Mouse (Mus musculus): ENCODE measurements around the gene Ankmy2. TPM values are rescaled to one million over a fixed set of nuclear protein-coding genes. Genes with fewer than 3 reads are reported as not detected.

Gene Ankmy2
- polyA plus RNA-seq, 1 experiment from 2014 or later, result 20.1 TPM

DNA sequence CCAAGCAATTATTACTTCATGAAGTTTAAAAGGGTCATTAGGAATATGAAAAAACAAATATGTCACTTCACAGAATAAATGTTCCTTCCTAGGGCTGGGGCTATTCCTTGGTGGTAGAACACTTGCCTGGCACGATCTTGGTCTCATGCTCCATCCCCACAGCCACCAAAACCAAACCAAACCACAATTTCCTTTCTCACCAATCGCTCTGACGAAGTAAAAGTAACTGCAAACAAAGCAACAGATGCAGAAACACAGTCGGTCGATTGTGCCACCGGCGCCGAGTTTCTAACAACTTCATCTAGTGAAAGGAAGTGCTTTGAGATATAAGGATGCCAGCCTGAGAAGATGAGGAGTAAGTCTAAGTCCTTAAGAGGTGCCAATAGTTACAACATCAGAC lies 20.6 kb upstream of the Ankmy2 start:
- WGBS, result 94% methylated on average over 8 of the region's 8 CpGs
- H3K27me3 ChIP-seq (ENCODE audit: low read depth, poor library complexity, severe bottlenecking), result no peaks in the 10 kb centered on the region
- DNase-seq (ENCODE audit: low spot score), result no peak
- no peaks in the 10 kb centered on the region for H3K9me3 ChIP-seq (replicated peaks)
- peaks cover 76% of the 10 kb centered on the region for H3K36me3 ChIP-seq
- no peak overlapping the region for H3K4me3 ChIP-seq
- H3K27ac ChIP-seq, result no peak overlapping the region
- H3K4me1 ChIP-seq, result no peaks in the 10 kb centered on the region

DNA sequence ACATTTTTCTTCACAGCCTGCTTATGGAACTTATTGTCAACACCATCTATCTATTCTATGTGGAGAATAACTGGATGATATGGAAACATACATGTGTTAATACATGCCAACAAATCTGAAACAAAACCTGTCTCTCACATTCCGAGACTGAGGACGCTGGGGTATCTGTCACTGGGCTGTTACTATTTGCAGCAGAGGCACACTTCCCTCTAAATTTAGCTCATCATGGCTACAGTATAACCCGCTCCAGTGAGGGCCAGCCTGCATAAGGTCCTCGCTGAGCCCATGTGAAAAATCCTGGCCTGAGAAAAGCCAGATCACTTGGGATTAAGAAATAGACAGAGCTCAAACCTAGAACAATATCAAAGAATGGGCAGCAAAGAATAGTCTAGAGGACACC lies 19.7 kb upstream of the Ankmy2 start:
- no peak for DNase-seq (ENCODE audit: low spot score)
- WGBS, result 96% methylated on average over 4 of the region's 4 CpGs
- H3K36me3 ChIP-seq, result peaks cover 67% of the 10 kb centered on the region
- H3K27ac ChIP-seq, result no peak overlapping the region
- no peak overlapping the region for H3K4me3 ChIP-seq
- H3K9me3 ChIP-seq (replicated peaks), result no peaks in the 10 kb centered on the region
- no peaks in the 10 kb centered on the region for H3K4me1 ChIP-seq
- H3K27me3 ChIP-seq (ENCODE audit: low read depth, poor library complexity, severe bottlenecking), result no peaks in the 10 kb centered on the region

DNA sequence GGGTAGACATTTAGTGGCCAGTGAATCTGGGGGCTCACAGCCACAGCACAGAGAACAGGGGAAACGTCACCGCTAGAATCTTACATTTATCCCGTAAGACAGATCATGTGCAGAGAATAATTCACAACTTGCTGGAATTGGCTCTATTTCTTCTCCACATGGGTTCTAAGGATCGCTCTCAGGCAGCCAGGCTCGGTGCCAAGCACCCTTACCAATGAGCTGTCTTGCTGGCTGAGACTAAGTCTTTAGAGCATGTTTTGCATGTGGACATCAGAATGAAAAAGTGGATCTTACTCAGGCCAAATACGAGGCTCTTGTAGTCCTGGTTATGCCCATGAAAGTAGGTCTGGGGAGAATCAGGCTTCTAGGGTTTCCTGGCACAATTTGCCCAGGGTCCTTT lies 16.5 kb upstream of the Ankmy2 start:
- Histone ChIP-seq H3K4me3 (no peak overlapping the region), H3K4me1 (no peaks in the 10 kb centered on the region), H3K27ac (no peak overlapping the region), H3K9me3 (replicated peaks) (no peaks in the 10 kb centered on the region), H3K36me3 (peaks cover 44% of the 10 kb centered on the region), H3K27me3 (ENCODE audit: low read depth, poor library complexity, severe bottlenecking) (no peaks in the 10 kb centered on the region)
- 94% methylated on average over 6 of the region's 6 CpGs for WGBS
- no peak for DNase-seq (ENCODE audit: low spot score)

DNA sequence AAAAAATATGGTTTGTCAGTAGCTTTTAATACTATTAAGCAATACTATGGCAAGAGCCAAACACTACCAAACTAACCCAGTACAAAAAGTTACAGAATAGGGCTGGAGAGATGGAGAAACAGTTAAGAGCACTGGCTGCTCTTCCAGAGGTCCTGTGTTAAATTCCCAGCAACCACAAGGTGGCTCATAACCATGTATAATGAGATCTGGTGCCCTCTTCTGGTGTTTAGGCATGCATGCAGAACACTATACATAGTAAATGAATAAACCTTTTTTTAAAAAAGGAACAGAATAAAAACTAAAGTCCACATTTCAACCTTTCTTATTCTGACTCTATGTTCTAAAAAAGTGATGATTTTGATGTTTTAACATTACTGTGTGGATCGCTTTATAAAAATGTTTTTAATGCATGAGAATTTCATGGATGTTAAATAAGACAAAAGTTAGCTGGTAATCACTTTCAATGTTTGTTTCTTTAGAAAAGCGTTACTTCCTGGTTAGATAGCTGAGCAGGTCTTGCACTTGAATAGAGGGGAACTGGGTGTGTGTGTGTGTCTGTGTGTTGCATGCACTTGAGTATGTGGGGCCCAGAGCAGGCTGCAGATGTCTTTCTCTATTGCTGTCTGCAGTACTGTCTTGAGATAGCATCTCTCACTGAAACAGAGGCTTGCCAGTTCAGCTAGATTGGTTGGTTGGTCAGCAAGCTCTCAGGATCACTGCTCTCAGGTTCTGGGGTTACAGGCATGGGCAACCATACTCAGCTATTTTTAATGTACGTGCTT lies 10.5 kb upstream of the Ankmy2 start:
- Histone ChIP-seq H3K27me3 (ENCODE audit: low read depth, poor library complexity, severe bottlenecking) (no peaks in the 10 kb centered on the region), H3K36me3 (peaks cover 22% of the 10 kb centered on the region), H3K9me3 (replicated peaks) (no peaks in the 10 kb centered on the region), H3K4me1 (no peaks in the 10 kb centered on the region), H3K27ac (no peak overlapping the region), H3K4me3 (no peak overlapping the region)
- no peak for DNase-seq (ENCODE audit: low spot score)
- WGBS, result 97% methylated on average over 3 of the region's 3 CpGs

DNA sequence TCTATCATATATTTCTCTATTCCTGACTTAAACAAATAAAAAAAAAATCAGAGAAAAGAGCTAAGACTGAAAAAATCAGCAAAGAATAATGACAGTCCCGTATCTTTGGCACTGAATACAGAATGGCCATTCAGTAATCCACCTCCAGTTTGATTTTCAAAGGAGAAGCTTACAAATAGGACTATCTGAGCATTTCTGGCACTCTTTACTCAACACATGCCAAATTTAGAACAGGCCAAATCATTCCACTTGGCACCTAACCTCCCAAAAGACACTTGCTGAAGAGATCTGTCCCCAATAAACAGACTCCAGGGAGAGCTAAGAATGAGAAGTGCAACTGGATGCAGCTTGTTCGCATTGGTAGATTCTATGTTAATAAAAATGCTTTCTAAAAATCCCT lies 6.6 kb upstream of the Ankmy2 start:
- DNase-seq (ENCODE audit: low spot score), result no peak
- Histone ChIP-seq H3K27me3 (ENCODE audit: low read depth, poor library complexity, severe bottlenecking) (no peaks in the 10 kb centered on the region), H3K4me3 (no peak overlapping the region), H3K27ac (no peak overlapping the region), H3K9me3 (replicated peaks) (no peaks in the 10 kb centered on the region), H3K36me3 (peaks cover 26% of the 10 kb centered on the region), H3K4me1 (peaks cover 9% of the 10 kb centered on the region)
- 95% methylated on average over 2 of the region's 2 CpGs for WGBS

DNA sequence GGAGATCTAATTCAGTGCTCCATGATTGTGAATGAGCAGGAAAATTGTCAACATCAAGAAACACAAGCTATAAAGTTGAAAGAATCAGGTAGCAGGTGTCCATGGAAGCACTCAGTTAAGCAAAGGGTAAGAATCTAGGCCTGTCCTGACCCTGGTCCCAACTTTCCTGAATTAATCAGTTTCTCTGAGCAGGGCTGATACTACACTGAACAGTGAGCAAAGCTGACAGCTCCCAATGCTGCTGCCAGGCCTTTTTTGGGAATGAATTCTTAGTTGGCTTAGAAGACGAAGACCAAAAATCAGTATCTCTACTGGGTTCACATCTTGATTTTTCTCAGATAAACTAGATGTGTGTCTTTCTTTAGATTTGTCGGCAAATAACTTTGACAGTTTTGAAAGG lies 6.2 kb upstream of the Ankmy2 start:
- Histone ChIP-seq H3K9me3 (replicated peaks) (no peaks in the 10 kb centered on the region), H3K4me1 (peaks cover 12% of the 10 kb centered on the region), H3K27ac (no peak overlapping the region), H3K27me3 (ENCODE audit: low read depth, poor library complexity, severe bottlenecking) (no peaks in the 10 kb centered on the region), H3K4me3 (no peak overlapping the region), H3K36me3 (peaks cover 23% of the 10 kb centered on the region)
- no peak for DNase-seq (ENCODE audit: low spot score)
- WGBS, result 96% methylated on average over 2 of the region's 2 CpGs

DNA sequence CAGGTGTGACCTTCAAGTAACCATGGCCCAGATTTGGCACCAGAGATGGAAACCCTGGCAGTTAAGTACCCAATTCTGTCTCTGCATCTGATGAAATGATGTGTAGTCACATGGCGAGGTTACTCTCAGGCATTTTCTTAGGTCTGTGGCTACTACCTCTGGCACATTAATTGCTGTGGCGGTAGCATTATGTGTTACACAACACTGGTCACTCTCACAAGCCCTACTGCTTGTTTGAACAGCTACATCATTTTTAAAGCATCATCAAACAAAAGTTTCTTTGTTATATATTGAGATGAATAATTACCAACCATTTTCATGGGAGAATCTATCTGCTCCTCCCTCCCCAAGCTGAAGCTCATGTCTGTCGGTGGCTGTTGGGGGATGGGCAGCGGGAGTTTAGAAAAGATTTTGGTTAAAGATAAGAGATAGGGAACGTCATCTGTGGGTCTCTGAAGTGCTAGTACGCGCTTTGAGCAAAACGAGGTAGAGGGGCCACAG lies 1.7 kb upstream of the Ankmy2 start:
- H3K4me3 ChIP-seq, result peak overlapping the region; percentile 85
- peaks cover 10% of the 10 kb centered on the region; the same call in 1 of the 2 replicates for H3K36me3 ChIP-seq
- H3K27me3 ChIP-seq (ENCODE audit: low read depth, poor library complexity, severe bottlenecking), result no peaks in the 10 kb centered on the region
- H3K9me3 ChIP-seq (replicated peaks), result no peaks in the 10 kb centered on the region
- no peak for DNase-seq (ENCODE audit: low spot score)
- WGBS, result 15% methylated on average over 8 of the region's 8 CpGs
- H3K27ac ChIP-seq, result peak overlapping the region; percentile 97; the same call in 1 of the 2 replicates
- peaks cover 23% of the 10 kb centered on the region for H3K4me1 ChIP-seq

DNA sequence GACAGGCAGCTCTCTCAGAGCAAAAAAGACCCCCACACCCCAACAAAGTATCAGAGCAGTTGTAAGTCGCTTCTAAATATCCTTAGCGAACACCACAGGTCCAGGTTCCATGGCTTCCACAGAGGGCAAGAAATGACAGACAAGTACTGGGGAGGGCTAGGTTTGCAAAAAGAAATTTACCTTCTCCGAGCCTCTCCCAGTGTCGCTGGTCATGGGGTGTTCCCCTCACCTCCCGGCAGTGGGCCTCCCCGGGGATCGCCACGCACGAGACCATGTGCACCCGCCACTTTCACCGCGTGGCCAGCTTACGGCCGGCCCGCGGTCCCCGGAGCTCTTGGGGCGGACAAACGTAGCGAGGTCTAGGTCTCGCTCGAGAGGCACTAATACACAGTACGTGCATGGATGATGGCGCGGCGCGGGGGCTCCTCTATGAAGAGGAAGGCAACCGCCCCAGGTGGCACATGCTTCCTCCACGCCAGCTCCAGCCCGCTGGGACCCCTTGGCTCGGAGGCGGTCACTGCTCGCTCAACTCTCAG lies 745 bp upstream of the Ankmy2 start:
- Histone ChIP-seq H3K9me3 (replicated peaks) (no peaks in the 10 kb centered on the region), H3K27ac (peak overlapping the region; percentile 97)
- under 1% methylated on average over 33 of the region's 33 CpGs for WGBS

DNA sequence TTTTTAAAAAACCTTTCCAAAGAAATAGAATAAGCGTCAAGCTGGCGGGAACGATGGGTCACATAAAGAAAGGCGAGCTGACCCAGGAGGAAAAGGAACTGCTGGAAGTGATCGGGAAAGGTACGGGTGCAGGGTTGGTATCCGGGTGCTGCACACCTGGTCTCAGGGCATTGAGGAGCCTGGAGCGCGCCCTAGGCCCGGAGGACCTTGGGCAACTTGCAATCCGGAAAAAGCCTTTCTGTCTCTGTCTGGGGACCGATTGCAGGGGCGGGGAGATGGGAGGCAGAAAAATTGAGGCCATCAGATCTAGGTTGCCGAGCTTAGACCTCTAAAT lies 357 bp downstream of the Ankmy2 start:
- DNase-seq (ENCODE audit: low spot score), result no peak
- no peaks in the 10 kb centered on the region for H3K9me3 ChIP-seq (replicated peaks)
- WGBS, result under 1% methylated on average over 14 of the region's 14 CpGs
- H3K27me3 ChIP-seq (ENCODE audit: low read depth, poor library complexity, severe bottlenecking), result no peaks in the 10 kb centered on the region
- H3K36me3 ChIP-seq, result peaks cover 10% of the 10 kb centered on the region; the same call in 1 of the 2 replicates
- H3K4me1 ChIP-seq, result peaks cover 23% of the 10 kb centered on the region
- peak overlapping the region; percentile 97 for H3K27ac ChIP-seq
- peak overlapping the region; percentile 85 for H3K4me3 ChIP-seq

More for the DNA sequence above, 745 bp upstream of the Ankmy2 start:
- H3K36me3 ChIP-seq, result peaks cover 10% of the 10 kb centered on the region; the same call in 1 of the 2 replicates
- no peaks in the 10 kb centered on the region for H3K27me3 ChIP-seq (ENCODE audit: low read depth, poor library complexity, severe bottlenecking)
- H3K4me1 ChIP-seq, result peaks cover 23% of the 10 kb centered on the region
- H3K4me3 ChIP-seq, result peak overlapping the region; percentile 85
- no peak for DNase-seq (ENCODE audit: low spot score)

DNA sequence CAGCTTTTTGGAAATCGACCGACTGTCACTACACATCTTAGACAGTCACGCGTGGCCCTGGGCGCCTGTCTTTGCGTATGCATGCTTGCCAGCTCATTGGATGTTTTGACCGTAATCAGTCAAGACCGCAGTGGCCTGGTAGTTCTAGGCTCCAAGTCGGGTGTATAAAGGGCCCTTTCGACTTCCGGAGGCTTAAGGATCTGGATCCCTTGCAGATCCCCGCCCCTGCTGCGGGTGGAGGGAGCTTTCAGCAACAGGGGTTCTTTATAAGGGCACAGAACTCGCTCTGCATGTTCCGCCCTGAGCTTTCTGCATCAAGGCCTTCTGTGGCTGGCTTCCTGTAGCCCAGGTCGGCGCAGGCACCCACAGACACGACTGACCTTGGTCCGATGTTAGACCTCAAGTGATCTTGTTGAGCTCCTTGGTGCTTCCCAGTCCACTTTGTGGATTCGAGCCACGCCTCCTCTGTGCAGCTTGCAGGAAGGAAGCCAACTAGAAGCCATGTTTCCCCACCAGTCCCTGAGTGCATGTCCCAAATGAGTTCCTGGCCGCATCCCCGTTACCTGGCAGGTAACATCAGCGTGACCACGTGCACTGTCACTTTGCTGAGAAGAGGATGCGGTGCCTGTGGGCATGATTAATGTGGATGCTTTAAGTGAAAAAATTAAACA lies 859 bp downstream of the Ankmy2 start, which contains the start of gene Bzw2:
Bzw2 (minus strand) TSS at position 443 of the 671 bp plus-strand sequence.
- Histone ChIP-seq H3K4me1 (peaks cover 23% of the 10 kb centered on the region), H3K36me3 (peaks cover 10% of the 10 kb centered on the region; the same call in 1 of the 2 replicates), H3K27me3 (ENCODE audit: low read depth, poor library complexity, severe bottlenecking) (no peaks in the 10 kb centered on the region), H3K27ac (peak within 1 kb of the TSS; percentile 97), H3K4me3 (peak within 1 kb of the TSS; percentile 85), H3K9me3 (replicated peaks) (no peaks in the 10 kb centered on the region)
- DNase-seq (ENCODE audit: low spot score), result peak; percentile 77
- 4% methylated on average over 26 of the region's 26 CpGs for WGBS

DNA sequence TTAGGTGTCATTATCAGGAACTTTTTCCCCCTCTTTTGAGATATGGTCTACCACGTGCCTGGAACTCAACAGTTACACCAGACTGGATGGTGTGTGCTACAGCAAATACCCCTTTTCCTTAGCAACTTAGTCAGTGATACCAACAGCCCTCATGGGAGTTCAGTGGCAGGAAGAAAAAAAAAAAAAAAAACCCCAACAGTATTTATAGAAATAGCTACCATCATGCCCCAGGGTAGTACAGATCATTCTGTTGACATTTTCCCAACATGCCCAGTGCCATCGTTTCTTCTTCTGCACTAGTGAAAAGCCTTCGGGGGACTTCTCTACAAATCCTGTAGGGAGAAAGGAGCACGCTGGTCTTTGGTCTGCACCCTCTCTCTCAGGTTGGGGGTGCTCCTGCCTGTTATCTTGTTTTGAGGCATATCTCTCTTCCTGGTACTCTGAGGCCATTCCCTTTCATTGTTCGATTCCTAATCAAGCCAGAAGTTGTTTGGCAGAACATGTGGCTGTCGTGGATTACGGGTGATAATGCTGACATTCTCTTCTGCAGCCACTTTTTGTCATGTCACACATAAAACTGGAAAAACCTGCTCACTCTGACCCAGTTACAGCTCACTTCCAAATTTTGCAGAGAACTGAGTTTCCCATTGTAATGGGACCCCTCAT lies 7.3 kb downstream of the Ankmy2 start:
- WGBS, result 81% methylated on average over 7 of the region's 7 CpGs
- Histone ChIP-seq H3K4me3 (no peak overlapping the region), H3K27me3 (ENCODE audit: low read depth, poor library complexity, severe bottlenecking) (no peaks in the 10 kb centered on the region), H3K9me3 (replicated peaks) (no peaks in the 10 kb centered on the region), H3K36me3 (peaks cover 13% of the 10 kb centered on the region), H3K4me1 (peaks cover 22% of the 10 kb centered on the region), H3K27ac (no peak overlapping the region)
- no peak for DNase-seq (ENCODE audit: low spot score)

DNA sequence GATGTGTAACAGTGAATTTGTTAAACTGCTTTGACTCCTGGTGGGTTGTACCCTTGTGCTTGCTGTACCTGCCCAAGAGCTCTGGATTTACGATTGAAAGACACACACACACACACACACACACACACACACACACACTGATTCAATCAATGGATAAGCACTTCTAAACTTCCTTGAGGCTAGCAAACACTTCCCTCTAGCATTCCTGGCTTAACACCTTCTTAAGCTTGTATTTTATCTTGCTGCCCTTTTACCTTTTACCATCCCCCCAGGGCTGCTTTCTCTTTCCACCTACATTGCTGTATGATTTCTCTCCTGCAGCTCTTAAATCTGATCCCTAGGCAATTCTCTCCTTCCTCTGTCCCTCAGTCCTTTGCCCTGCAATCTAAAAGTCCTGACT lies 8.4 kb downstream of the Ankmy2 start:
- Histone ChIP-seq H3K27ac (0 out of 2 replicates have a peak overlapping the region, but pooled peaks have one; percentile 30), H3K27me3 (ENCODE audit: low read depth, poor library complexity, severe bottlenecking) (no peaks in the 10 kb centered on the region), H3K36me3 (peaks cover 16% of the 10 kb centered on the region), H3K4me3 (no peak overlapping the region), H3K4me1 (peaks cover 22% of the 10 kb centered on the region), H3K9me3 (replicated peaks) (no peaks in the 10 kb centered on the region)
- no peak for DNase-seq (ENCODE audit: low spot score)
- WGBS, result 62% methylated on average over 1 of the region's 1 CpGs

Data from limb, embryonic 10.5 days (tissue).